Mouse (Mus musculus): ENCODE results near the gene Diexf. TPM values are rescaled to one million over a fixed set of nuclear protein-coding genes. Genes with fewer than 3 reads are reported as not detected.
A peak's percentile ranks its signal among the peaks of the same experiment; 100 is the strongest.

Diexf gene
- polyA plus RNA-seq, 1 experiment from 2014 or later = 13.9 TPM

GRCm38 (mm10) chr1:193084016-193084415 lies 46.1 kb downstream of the Diexf start:
- no peaks in the 10 kb centered on the region for H3K27me3 ChIP-seq (replicated peaks; ENCODE audit: control insufficient read depth, insufficient read depth, low read length)
- no peak overlapping the region for H3K9ac ChIP-seq (replicated peaks; ENCODE audit: low read depth, low read length)
- ATAC-seq = no peak
- no peak overlapping the region for H3K27ac ChIP-seq (ENCODE audit: low read length)
- H3K36me3 ChIP-seq (ENCODE audit: control insufficient read depth, insufficient read depth) = no peaks in the 10 kb centered on the region
- H3K4me1 ChIP-seq (replicated peaks; ENCODE audit: control insufficient read depth, insufficient read depth, low read length) = peaks cover 13% of the 10 kb centered on the region
- H3K9me3 ChIP-seq (ENCODE audit: control insufficient read depth, low read length) = no peaks in the 10 kb centered on the region
- WGBS = 96% methylated on average over 1 of the region's 1 CpGs
- H3K4me2 ChIP-seq (ENCODE audit: low read length) = no peak overlapping the region
- H3K4me3 ChIP-seq (replicated peaks; ENCODE audit: low read length) = no peak overlapping the region

DNA sequence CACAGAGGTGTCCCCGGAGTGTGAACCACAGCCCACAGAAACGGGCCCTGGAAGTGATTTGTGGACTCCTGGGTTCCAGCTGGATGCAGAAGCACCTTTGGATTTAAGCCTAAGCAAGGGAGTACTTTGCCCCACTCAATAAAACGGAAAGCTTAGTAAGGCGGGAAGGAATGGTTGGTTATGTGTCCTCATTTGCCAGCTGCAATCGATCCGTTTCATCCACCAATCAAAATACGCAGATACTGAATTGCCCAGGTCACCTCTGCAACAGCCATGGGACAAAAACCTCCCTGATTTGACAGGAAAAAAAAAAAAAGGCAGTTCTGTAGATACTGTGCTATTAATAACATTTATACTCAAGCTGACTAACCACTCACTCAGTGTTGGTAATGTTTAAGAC lies 47.0 kb downstream of the Diexf start:
- Histone ChIP-seq H3K4me3 (replicated peaks; ENCODE audit: low read length) (no peak overlapping the region), H3K4me2 (ENCODE audit: low read length) (no peak overlapping the region), H3K27ac (ENCODE audit: low read length) (peak overlapping the region; percentile 0), H3K36me3 (ENCODE audit: control insufficient read depth, insufficient read depth) (no peaks in the 10 kb centered on the region), H3K9me3 (ENCODE audit: control insufficient read depth, low read length) (no peaks in the 10 kb centered on the region), H3K4me1 (replicated peaks; ENCODE audit: control insufficient read depth, insufficient read depth, low read length) (peaks cover 13% of the 10 kb centered on the region), H3K9ac (replicated peaks; ENCODE audit: low read depth, low read length) (no peak overlapping the region), H3K27me3 (replicated peaks; ENCODE audit: control insufficient read depth, insufficient read depth, low read length) (no peaks in the 10 kb centered on the region)
- no peak for ATAC-seq
- WGBS = 60% methylated on average over 7 of the region's 7 CpGs

- peak overlapping the region; percentile 43 for H3K27ac ChIP-seq (ENCODE audit: low read length)
- peaks cover 13% of the 10 kb centered on the region for H3K4me1 ChIP-seq (replicated peaks; ENCODE audit: control insufficient read depth, insufficient read depth, low read length)
- H3K36me3 ChIP-seq (ENCODE audit: control insufficient read depth, insufficient read depth) = no peaks in the 10 kb centered on the region
- H3K4me3 ChIP-seq (replicated peaks; ENCODE audit: low read length) = no peak overlapping the region
- no peak overlapping the region for H3K4me2 ChIP-seq (ENCODE audit: low read length)
- 11% methylated on average over 10 of the region's 10 CpGs for WGBS
- H3K9ac ChIP-seq (replicated peaks; ENCODE audit: low read depth, low read length) = no peak overlapping the region
- ATAC-seq = no peak
- H3K27me3 ChIP-seq (replicated peaks; ENCODE audit: control insufficient read depth, insufficient read depth, low read length) = no peaks in the 10 kb centered on the region
- no peaks in the 10 kb centered on the region for H3K9me3 ChIP-seq (ENCODE audit: control insufficient read depth, low read length)
Observed at GRCm38 (mm10) chr1:193082311-193082921, 47.7 kb downstream of the Diexf start.

DNA sequence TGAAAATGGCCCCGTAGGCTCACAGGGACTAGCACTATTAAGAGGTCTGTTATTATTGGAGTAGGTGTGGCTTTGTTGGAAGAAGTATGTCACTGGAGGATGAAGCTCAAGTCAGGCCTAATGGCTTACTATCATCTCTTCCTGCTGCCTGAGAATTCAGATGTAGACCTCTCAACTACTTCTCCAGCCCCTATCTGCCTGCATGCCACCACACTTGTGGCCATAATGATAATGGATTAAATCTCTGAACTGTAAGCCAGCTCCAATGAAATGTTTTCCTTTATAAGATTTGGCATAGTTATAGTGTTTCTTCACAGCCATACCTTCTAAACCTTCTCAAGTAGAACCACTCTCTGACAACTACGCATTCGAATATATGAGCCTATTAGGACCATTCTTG lies 67.5 kb downstream of the Diexf start:
- WGBS = 84% methylated on average over 3 of the region's 3 CpGs
- H3K4me3 ChIP-seq (replicated peaks; ENCODE audit: low read length) = no peak overlapping the region
- H3K36me3 ChIP-seq (ENCODE audit: control insufficient read depth, insufficient read depth) = no peaks in the 10 kb centered on the region

DNA sequence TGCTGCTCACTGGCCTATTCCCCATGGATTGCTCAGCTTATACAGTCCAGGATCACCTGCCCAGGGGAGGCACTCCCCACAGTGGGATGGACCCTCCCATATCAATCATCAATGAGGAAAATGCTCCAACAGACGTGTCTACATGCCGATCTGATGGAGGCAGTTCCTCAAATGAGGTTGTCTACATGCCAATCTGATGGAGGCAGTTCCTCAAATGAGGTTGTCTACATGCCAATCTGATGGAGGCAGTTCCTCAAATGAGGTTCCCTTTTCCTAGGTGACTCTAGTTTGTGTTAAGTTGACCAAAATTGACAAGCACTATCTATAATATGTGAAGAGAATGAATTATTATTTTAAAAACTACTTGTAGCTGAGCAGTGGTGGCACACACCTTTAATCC lies 69.9 kb downstream of the Diexf start:
- WGBS = 82% methylated on average over 2 of the region's 2 CpGs

More for the DNA sequence above, 67.5 kb downstream of the Diexf start:
- no peak overlapping the region for H3K4me2 ChIP-seq (ENCODE audit: low read length)
- H3K4me1 ChIP-seq (replicated peaks; ENCODE audit: control insufficient read depth, insufficient read depth, low read length) = no peaks in the 10 kb centered on the region
- no peak overlapping the region for H3K27ac ChIP-seq (ENCODE audit: low read length)
- H3K9me3 ChIP-seq (ENCODE audit: control insufficient read depth, low read length) = no peaks in the 10 kb centered on the region
- no peak overlapping the region for H3K9ac ChIP-seq (replicated peaks; ENCODE audit: low read depth, low read length)
- ATAC-seq = no peak
- no peaks in the 10 kb centered on the region for H3K27me3 ChIP-seq (replicated peaks; ENCODE audit: control insufficient read depth, insufficient read depth, low read length)

GRCm38 (mm10) chr1:193059596-193059995 lies 70.5 kb downstream of the Diexf start:
- 51% methylated on average over 5 of the region's 5 CpGs for WGBS
- Histone ChIP-seq H3K27ac (ENCODE audit: low read length) (no peak overlapping the region), H3K4me3 (replicated peaks; ENCODE audit: low read length) (no peak overlapping the region), H3K27me3 (replicated peaks; ENCODE audit: control insufficient read depth, insufficient read depth, low read length) (no peaks in the 10 kb centered on the region), H3K4me2 (ENCODE audit: low read length) (no peak overlapping the region), H3K9me3 (ENCODE audit: control insufficient read depth, low read length) (no peaks in the 10 kb centered on the region), H3K36me3 (ENCODE audit: control insufficient read depth, insufficient read depth) (no peaks in the 10 kb centered on the region), H3K9ac (replicated peaks; ENCODE audit: low read depth, low read length) (no peak overlapping the region), H3K4me1 (replicated peaks; ENCODE audit: control insufficient read depth, insufficient read depth, low read length) (no peaks in the 10 kb centered on the region)
- ATAC-seq = no peak

More for the DNA sequence above, 69.9 kb downstream of the Diexf start:
- Histone ChIP-seq H3K4me1 (replicated peaks; ENCODE audit: control insufficient read depth, insufficient read depth, low read length) (no peaks in the 10 kb centered on the region), H3K4me2 (ENCODE audit: low read length) (no peak overlapping the region), H3K36me3 (ENCODE audit: control insufficient read depth, insufficient read depth) (no peaks in the 10 kb centered on the region), H3K4me3 (replicated peaks; ENCODE audit: low read length) (no peak overlapping the region), H3K27me3 (replicated peaks; ENCODE audit: control insufficient read depth, insufficient read depth, low read length) (no peaks in the 10 kb centered on the region), H3K9me3 (ENCODE audit: control insufficient read depth, low read length) (no peaks in the 10 kb centered on the region), H3K9ac (replicated peaks; ENCODE audit: low read depth, low read length) (no peak overlapping the region), H3K27ac (ENCODE audit: low read length) (no peak overlapping the region)
- no peak for ATAC-seq

- no peak overlapping the region for H3K9ac ChIP-seq (replicated peaks; ENCODE audit: low read depth, low read length)
- no peak overlapping the region for H3K27ac ChIP-seq (ENCODE audit: low read length)
- H3K4me3 ChIP-seq (replicated peaks; ENCODE audit: low read length) = no peak overlapping the region
- no peaks in the 10 kb centered on the region for H3K4me1 ChIP-seq (replicated peaks; ENCODE audit: control insufficient read depth, insufficient read depth, low read length)
- H3K9me3 ChIP-seq (ENCODE audit: control insufficient read depth, low read length) = no peaks in the 10 kb centered on the region
- H3K4me2 ChIP-seq (ENCODE audit: low read length) = no peak overlapping the region
- no peaks in the 10 kb centered on the region for H3K27me3 ChIP-seq (replicated peaks; ENCODE audit: control insufficient read depth, insufficient read depth, low read length)
- no peak for ATAC-seq
- no peaks in the 10 kb centered on the region for H3K36me3 ChIP-seq (ENCODE audit: control insufficient read depth, insufficient read depth)
- 86% methylated on average over 5 of the region's 5 CpGs for WGBS
Observed at GRCm38 (mm10) chr1:193054401-193054800, 75.7 kb downstream of the Diexf start.

GRCm38 (mm10) chr1:193053065-193053464 lies 77.0 kb downstream of the Diexf start:
- Histone ChIP-seq H3K27ac (ENCODE audit: low read length) (no peak overlapping the region), H3K9me3 (ENCODE audit: control insufficient read depth, low read length) (no peaks in the 10 kb centered on the region), H3K27me3 (replicated peaks; ENCODE audit: control insufficient read depth, insufficient read depth, low read length) (no peaks in the 10 kb centered on the region), H3K36me3 (ENCODE audit: control insufficient read depth, insufficient read depth) (no peaks in the 10 kb centered on the region), H3K4me2 (ENCODE audit: low read length) (no peak overlapping the region), H3K9ac (replicated peaks; ENCODE audit: low read depth, low read length) (no peak overlapping the region), H3K4me1 (replicated peaks; ENCODE audit: control insufficient read depth, insufficient read depth, low read length) (no peaks in the 10 kb centered on the region), H3K4me3 (replicated peaks; ENCODE audit: low read length) (no peak overlapping the region)
- ATAC-seq = no peak
- 77% methylated on average over 5 of the region's 5 CpGs for WGBS

- ATAC-seq = no peak
- Histone ChIP-seq H3K27me3 (replicated peaks; ENCODE audit: control insufficient read depth, insufficient read depth, low read length) (no peaks in the 10 kb centered on the region), H3K9ac (replicated peaks; ENCODE audit: low read depth, low read length) (no peak overlapping the region), H3K36me3 (ENCODE audit: control insufficient read depth, insufficient read depth) (no peaks in the 10 kb centered on the region), H3K27ac (ENCODE audit: low read length) (no peak overlapping the region), H3K4me1 (replicated peaks; ENCODE audit: control insufficient read depth, insufficient read depth, low read length) (no peaks in the 10 kb centered on the region), H3K4me3 (replicated peaks; ENCODE audit: low read length) (no peak overlapping the region), H3K4me2 (ENCODE audit: low read length) (no peak overlapping the region), H3K9me3 (ENCODE audit: control insufficient read depth, low read length) (no peaks in the 10 kb centered on the region)
- 82% methylated on average over 4 of the region's 4 CpGs for WGBS
Observed at GRCm38 (mm10) chr1:193047616-193048015, 82.5 kb downstream of the Diexf start.

DNA sequence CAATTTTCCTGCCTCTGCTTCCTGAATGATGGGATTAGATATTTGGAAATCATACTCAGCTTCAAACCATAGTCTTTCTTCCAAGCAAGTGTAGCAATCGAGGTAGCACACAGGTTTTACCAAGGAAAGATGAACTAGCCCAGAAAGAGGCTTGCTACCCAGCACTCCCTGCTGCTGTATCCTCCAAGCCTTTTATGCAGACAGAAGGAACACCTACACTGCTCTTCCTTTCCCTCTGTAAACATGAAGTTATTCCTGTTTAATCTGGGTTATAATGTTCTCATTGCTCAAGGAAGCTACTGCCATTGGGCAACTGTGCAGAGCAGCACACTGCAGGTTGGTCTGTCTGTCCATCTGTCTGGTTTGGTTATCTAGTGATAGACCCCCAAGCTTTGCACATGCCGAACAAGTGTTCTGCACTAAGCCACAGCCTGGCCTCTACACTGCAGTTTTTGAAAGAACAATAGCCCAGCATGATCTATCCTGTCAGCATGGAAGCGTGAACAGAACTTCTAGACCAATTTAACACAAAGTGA lies 87.2 kb downstream of the Diexf start:
- Histone ChIP-seq H3K27me3 (replicated peaks; ENCODE audit: control insufficient read depth, insufficient read depth, low read length) (no peaks in the 10 kb centered on the region), H3K9ac (replicated peaks; ENCODE audit: low read depth, low read length) (no peak overlapping the region), H3K9me3 (ENCODE audit: control insufficient read depth, low read length) (no peaks in the 10 kb centered on the region), H3K27ac (ENCODE audit: low read length) (no peak overlapping the region), H3K4me3 (replicated peaks; ENCODE audit: low read length) (no peak overlapping the region), H3K4me2 (ENCODE audit: low read length) (no peak overlapping the region), H3K4me1 (replicated peaks; ENCODE audit: control insufficient read depth, insufficient read depth, low read length) (no peaks in the 10 kb centered on the region), H3K36me3 (ENCODE audit: control insufficient read depth, insufficient read depth) (no peaks in the 10 kb centered on the region)
- WGBS = 49% methylated on average over 3 of the region's 3 CpGs
- ATAC-seq = no peak

Measured in forebrain, embryonic 16.5 days (tissue).